Mouse (Mus musculus): ENCODE data around the gene Igf2bp3.

The Igf2bp3 gene

DNA sequence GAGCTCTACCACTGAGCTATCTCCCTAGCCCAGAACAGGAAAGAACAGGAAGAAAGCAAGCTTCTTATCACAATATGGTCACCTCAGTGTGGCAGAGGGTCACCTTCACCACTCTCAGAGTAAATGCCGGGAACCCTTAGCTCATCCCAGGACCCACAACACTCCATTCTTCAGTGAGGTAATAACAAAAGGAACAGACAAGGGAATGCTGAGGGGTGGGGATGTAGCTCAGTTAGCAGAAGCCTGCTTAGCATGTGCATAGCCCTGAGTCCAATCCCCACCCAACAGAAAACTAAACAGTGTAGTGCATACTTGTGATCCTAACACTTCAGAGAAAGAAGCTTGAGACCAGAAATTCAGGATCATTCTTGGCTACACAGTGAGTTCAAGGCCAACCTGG, 115.7 kb downstream of the Igf2bp3 start:
- CTCF ChIA-PET = interaction anchor here in 3 of 4 experiments (0.5 to 1.6 kb wide), 8 partner anchors 16 to 134 kb away, joined by 3 to 6 read pairs (median 4); no protein-coding TSS in a partner anchor
- POLR2A ChIA-PET = interaction anchor here in 3 of 4 experiments (0.5 to 11.9 kb wide), 79 partner anchors 8 to 269 kb away, joined by 3 to 232 read pairs (median 5); partner anchors contain the start of genes Fam221a (in 3 of the 3), Malsu1 (in 3 of the 3) and Tra2a (in 2 of the 3)

- ChIA-PET CTCF (interaction anchor here in 3 of 4 experiments (0.6 to 0.9 kb wide), 4 partner anchors 38 to 91 kb away, joined by 3 to 5 read pairs (median 3); no protein-coding TSS in a partner anchor), POLR2A (interaction anchor here (0.5 to 11.9 kb wide), 19 partner anchors 8 to 166 kb away, joined by 3 to 232 read pairs (median 4); partner anchors contain the start of genes Malsu1 (in 2 of the 4) and Tra2a (in 1 of the 4))
Measured at GRCm38 (mm10) chr6:49097596-49098110, 117.1 kb downstream of the Igf2bp3 start.

DNA sequence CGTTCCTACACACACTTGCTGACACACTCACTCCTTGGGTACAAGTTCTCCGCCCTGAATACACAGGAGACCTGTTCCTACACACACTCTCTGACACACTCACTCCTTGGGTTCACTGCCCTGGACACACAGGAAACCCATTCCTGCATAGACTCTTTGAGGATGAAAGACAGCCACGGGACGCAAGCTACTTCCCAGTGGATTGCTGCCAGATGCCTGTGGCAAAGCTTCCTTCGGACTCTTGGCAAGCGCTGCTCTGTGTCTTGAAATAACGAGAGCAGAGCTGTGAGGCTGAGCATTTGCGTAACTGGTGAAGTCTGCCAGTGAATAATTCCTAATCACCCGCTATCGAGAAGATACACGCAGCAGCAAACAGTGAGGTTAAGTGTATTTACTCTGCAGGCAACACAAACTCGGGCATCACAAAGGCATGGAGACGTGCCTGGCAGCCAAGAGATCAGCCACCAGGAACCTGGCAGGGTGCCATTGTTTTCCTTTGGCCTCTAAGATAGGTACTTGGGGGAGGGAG, 117.8 kb downstream of the Igf2bp3 start:
- POLR2A ChIA-PET = interaction anchor here (0.5 to 11.9 kb wide), 22 partner anchors 9 to 121 kb away, joined by 3 to 232 read pairs (median 4); partner anchors contain the start of gene Malsu1 (in 2 of the 4)
- CTCF ChIA-PET = interaction anchor here in 3 of 4 experiments (0.6 kb wide), 3 partner anchors 15 to 91 kb away, joined by 3 to 5 read pairs (median 5); no protein-coding TSS in a partner anchor

- ChIA-PET CTCF (interaction anchor here in 1 of 4 experiments (0.6 kb wide), 1 partner anchor 15 kb away, joined by 5 read pairs; no protein-coding TSS in a partner anchor), POLR2A (interaction anchor here in 3 of 4 experiments (0.6 to 11.9 kb wide), 25 partner anchors 8 to 167 kb away, joined by 3 to 232 read pairs (median 4); partner anchors contain the start of genes Malsu1 (in 2 of the 3) and Tra2a (in 1 of the 3))
Measured at GRCm38 (mm10) chr6:49096421-49096820, 118.3 kb downstream of the Igf2bp3 start.

GRCm38 (mm10) chr6:49094968-49095367, 119.8 kb downstream of the Igf2bp3 start:
- CTCF ChIA-PET = interaction anchor here in 1 of 4 experiments (0.6 to 1.0 kb wide), 3 partner anchors 33 to 268 kb away, joined by 3 to 5 read pairs (median 3); no protein-coding TSS in a partner anchor

DNA sequence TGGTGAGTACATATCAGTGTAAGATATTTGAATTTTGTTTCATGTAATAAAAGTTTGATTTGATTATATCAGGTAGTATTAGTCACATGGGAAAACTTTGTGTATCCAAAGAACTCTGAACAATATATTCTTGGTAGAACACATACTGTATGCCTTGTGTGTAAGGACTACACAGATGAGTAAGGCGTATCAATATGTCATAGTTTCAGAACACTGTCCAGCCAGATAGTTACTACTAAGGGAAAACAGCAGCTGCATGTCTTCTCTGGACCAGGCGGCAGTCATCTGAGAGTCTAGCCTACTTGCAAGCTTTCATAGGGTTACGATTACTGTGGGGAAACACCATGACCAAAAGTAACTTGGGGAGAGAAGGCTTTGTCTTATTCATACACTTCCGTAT, 131.7 kb downstream of the Igf2bp3 start:
- POLR2A ChIA-PET = interaction anchor here in 3 of 4 experiments (0.9 to 14.4 kb wide), 10 partner anchors 8 to 79 kb away, joined by 3 to 232 read pairs (median 8); partner anchors contain the start of gene Malsu1 (in 3 of the 3)
- CTCF ChIA-PET = interaction anchor here in 2 of 4 experiments (0.7 to 1.1 kb wide), 2 partner anchors 16 to 75 kb away, joined by 3 read pairs; no protein-coding TSS in a partner anchor

More at GRCm38 (mm10) chr6:49094968-49095367, 119.8 kb downstream of the Igf2bp3 start:
- POLR2A ChIA-PET = interaction anchor here in 3 of 4 experiments (0.6 to 11.9 kb wide), 29 partner anchors 8 to 596 kb away, joined by 3 to 232 read pairs (median 5); partner anchors contain the start of genes Malsu1 (in 3 of the 3) and Tra2a (in 1 of the 3)

DNA sequence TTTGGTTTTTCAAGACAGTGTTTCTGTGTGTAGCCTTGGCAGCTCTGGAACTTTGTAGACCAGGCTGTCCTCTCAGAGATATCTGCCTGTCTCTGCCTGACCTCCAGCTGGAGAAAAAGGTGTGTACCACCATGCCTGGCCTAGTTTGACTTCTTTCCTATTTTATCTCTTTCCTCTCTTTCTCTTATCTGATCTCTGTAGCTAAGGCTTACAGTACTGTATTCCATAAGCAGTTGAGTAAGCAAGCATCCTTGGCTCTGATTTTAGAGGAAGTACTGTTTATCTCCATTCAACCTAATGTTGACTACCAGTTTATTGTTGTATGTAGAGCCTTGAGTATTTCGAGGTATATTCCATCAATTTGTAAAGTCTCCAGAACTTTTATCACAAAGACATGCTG, 135.4 kb downstream of the Igf2bp3 start:
- CTCF ChIA-PET = interaction anchor here in 1 of 4 experiments (0.7 kb wide), 1 partner anchor 1727 kb away, joined by 3 read pairs; no protein-coding TSS in a partner anchor
- POLR2A ChIA-PET = interaction anchor here in 3 of 4 experiments (0.7 to 14.4 kb wide), 4 partner anchors 16 to 139 kb away, joined by 3 to 232 read pairs (median 4); no protein-coding TSS in a partner anchor

- ChIA-PET CTCF (no interaction called here), POLR2A (interaction anchor here in 1 of 4 experiments (1.2 kb wide), 1 partner anchor 140 kb away, joined by 3 read pairs; no protein-coding TSS in a partner anchor)
Measured at GRCm38 (mm10) chr6:49077894-49078293, 136.9 kb downstream of the Igf2bp3 start.

DNA sequence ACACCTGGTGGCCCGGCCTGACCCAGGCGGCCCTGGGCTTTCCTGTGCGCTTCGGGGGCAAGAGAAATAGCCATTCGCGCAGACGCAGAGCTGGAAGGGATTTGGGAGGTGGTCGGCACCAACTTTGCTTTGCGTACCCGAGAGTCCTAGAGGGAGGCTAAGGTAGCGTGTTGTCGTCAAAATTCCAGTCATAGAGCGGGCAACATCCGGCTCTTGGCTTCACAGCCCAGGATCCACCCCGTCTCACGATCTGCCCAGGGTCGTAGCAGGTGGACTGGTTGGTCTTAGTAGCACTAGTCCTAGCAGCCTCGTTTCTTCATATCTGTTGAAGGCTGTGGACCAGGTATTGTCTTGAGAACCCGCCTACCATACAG, 140.7 kb downstream of the Igf2bp3 start:
- ChIA-PET CTCF (interaction anchor here in 3 of 4 experiments (0.7 to 1.7 kb wide), 6 partner anchors 15 to 214 kb away, joined by 3 to 4 read pairs (median 4); no protein-coding TSS in a partner anchor), POLR2A (interaction anchor here (0.6 to 4.1 kb wide), 89 partner anchors 8 to 519 kb away, joined by 3 to 87 read pairs (median 4); partner anchors contain the start of genes Fam221a (in 2 of the 4), Gimap9 (in 1 of the 4) and Tra2a (in 1 of the 4))

DNA sequence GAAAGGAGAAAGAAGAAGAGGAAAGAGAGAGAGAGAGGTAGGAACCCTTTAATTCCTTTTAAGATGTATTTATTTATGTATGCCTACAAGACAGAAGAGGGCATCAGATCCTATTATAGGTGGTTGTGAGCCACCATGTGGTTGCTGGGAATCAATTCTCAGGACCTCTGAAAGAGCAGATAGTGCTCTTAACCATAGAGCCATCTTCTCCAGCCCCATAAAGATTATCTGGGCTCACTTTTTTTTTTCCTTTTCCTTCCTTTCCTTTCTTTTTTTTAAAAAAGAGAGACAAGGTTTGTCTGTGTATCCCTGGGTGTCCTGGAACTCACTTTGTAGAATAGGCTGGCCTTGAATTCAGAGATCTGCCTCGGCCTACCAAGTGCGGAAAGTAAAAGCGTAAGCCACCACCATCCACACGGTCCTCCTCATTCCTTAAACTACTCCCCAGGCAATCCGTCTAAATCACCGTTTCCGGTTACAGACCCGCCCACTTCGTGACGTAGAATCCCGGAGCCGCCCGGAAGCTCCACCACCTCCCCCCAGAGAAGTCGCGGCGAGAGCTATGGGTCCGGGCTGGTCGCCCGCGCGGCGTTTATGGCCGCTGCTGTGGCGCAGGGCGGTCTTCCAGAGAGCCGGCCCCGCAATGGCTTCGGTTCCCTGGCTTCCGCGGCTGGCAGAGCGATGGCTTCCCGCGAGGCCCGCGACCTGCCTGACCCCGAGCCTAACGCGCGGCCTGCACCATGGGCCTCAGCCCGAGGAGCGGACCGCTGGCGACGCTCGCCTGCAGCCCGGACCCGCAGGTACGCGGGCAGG, 141.2 kb downstream of the Igf2bp3 start, which contains the start of gene Malsu1:
Gene Malsu1 (plus strand): TSS at position 492 of the 813 bp plus-strand sequence.
- CTCF ChIA-PET = interaction anchor here in 3 of 4 experiments (0.7 to 1.3 kb wide), 6 partner anchors 18 to 213 kb away, joined by 3 to 7 read pairs (median 4); no protein-coding TSS in a partner anchor
- POLR2A ChIA-PET = interaction anchor here (0.6 to 4.1 kb wide), 92 partner anchors 8 to 518 kb away, joined by 3 to 87 read pairs (median 4); partner anchors contain the start of genes Fam221a (in 2 of the 4), Tra2a (in 2 of the 4) and Gimap9 (in 1 of the 4)

DNA sequence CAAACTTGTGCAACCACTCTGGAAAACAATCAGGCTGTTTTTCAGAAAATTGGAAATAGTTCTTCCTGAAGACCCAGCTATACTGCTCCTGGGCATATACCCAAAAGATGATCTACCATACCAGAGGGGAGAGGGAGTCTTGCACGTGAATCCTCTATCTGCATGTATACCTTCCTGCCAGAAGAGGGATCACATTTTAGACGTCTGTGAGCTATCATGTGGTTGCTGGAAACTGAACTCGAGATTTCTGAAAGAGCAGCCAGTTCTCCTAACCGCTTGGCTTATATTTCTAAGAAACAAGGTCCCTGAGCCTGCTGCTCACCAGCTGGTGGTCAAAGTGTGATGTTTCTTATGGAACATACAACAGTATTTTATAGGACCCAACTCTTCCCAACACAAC, 146.4 kb downstream of the Igf2bp3 start:
- ChIA-PET POLR2A (interaction anchor here in 2 of 4 experiments (0.6 to 1.6 kb wide), 3 partner anchors 31 to 158 kb away, joined by 3 to 6 read pairs (median 3); no protein-coding TSS in a partner anchor), CTCF (interaction anchor here in 1 of 4 experiments (0.5 to 1.7 kb wide), 3 partner anchors 10 to 253 kb away, joined by 4 read pairs; no protein-coding TSS in a partner anchor)

GRCm38 (mm10) chr6:49057053-49058021, 157.4 kb downstream of the Igf2bp3 start:
- CTCF ChIA-PET = interaction anchor here in 3 of 4 experiments (0.6 to 2.1 kb wide), 24 partner anchors 9 to 1242 kb away, joined by 3 to 12 read pairs (median 4); partner anchors contain the start of gene Fam221a (in 1 of the 3)
- POLR2A ChIA-PET = interaction anchor here (0.5 to 2.5 kb wide), 10 partner anchors 8 to 320 kb away, joined by 3 to 11 read pairs (median 3); partner anchors contain the start of gene Malsu1 (in 1 of the 4)

- ChIA-PET POLR2A (interaction anchor here in 1 of 4 experiments (0.6 to 2.2 kb wide), 5 partner anchors 9 to 177 kb away, joined by 3 to 6 read pairs (median 3); no protein-coding TSS in a partner anchor), CTCF (interaction anchor here in 2 of 4 experiments (0.8 to 2.1 kb wide), 4 partner anchors 18 to 429 kb away, joined by 3 to 8 read pairs (median 3); partner anchors contain the start of genes AI854703 (in 1 of the 2) and Malsu1 (in 1 of the 2))
Measured at GRCm38 (mm10) chr6:49056009-49056408, 158.7 kb downstream of the Igf2bp3 start.

DNA sequence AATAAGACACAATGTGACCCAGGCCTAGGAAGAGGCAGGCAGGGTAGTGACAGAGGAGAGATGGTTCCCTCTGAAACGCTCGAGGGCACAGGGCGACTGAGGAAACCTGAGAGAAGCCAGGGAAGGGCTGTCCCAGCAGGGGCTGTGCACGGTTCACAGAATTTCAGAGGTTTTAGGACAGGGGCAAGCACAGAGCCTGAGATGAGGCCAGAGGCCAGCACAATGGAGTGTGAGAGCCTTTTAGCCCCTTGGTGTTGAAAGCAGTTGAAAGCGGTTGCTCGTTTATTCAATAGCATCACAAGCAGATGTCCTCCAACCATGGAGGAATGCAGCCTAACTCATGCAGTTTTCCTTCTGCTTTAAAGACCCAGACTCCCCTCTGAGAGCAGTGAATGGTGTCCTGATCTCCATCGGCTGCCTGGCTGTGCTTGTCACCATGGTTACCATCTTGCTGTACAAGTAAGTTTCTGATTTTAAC, 159.5 kb downstream of the Igf2bp3 start:
- CTCF ChIA-PET = interaction anchor here in 1 of 4 experiments (1.0 kb wide), 1 partner anchor 18 kb away, joined by 3 read pairs; the partner anchor contains the start of gene Malsu1
- POLR2A ChIA-PET = interaction anchor here in 1 of 4 experiments (0.6 to 1.0 kb wide), 3 partner anchors 13 to 178 kb away, joined by 3 read pairs; no protein-coding TSS in a partner anchor

DNA sequence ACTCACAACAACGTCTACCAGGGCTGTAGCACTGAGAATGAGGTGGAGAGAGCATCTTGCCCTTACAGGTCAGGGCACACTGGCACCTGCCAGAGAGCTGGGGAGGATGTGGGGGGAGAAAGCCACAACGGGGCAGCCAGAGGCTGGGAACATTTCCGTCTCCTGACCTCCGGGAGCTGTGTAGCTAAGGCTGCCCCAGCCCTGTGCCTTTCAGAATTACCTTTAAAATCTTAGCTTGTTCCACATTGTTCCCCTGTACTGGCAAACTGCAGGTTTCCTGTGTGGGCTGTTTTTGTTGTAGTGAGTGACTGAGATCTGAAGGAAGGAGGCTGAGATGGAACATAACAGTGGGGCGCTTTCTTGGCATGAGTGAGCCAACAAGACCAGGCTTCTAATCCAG, 162.6 kb downstream of the Igf2bp3 start:
- ChIA-PET CTCF (interaction anchor here in 1 of 4 experiments (0.6 kb wide), 1 partner anchor 138 kb away, joined by 3 read pairs; no protein-coding TSS in a partner anchor), POLR2A (no interaction called here)

Data from embryonic stem cell, embryonic (primary cell).